Mouse (Mus musculus): Measurements from ENCODE around the gene Chrdl2.
"Not testable (repeated sequence)": the region's sequence is repeated elsewhere in the genome, so short reads cannot be mapped to it uniquely, and the experiment has no call there.

Chrdl2 gene

GRCm38 (mm10) chr7:100034815-100035463, 29.0 kb downstream of the Chrdl2 start:
- in situ Hi-C loops (cut with MboI, MseI) = no loop called here

- in situ Hi-C loops (cut with MboI, MseI) = no loop called here
These were observed 30.1 kb downstream of the Chrdl2 start for GRCm38 (mm10) chr7:100036050-100036449.

- in situ Hi-C loops (cut with MboI, MseI) = no loop called here
These were observed 30.5 kb downstream of the Chrdl2 start for GRCm38 (mm10) chr7:100036495-100036894.

GRCm38 (mm10) chr7:100042120-100042519, 36.1 kb downstream of the Chrdl2 start:
- in situ Hi-C loops (cut with MboI, MseI) = no loop called here

DNA sequence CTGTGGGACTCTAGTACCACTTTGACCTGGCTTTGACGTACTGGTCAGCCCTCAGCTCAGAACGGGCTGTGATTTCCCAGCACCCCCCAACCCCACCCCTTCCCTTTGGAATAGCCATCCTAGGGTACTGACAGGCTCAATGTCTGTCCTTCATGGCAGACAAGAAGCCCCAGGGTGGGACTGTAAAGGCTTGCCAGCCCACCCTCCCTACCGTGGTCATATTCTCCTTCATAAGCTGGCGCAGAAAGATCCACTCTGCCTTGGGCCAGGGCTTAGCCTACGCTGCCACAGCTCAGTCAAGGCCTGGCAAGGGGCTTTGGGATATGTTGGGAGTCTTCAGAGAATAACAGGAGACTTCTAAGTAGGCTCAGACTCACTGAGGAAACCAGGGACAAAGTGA, 37.1 kb downstream of the Chrdl2 start:
- in situ Hi-C loops (cut with MboI, MseI) = no loop called here

- in situ Hi-C loops (cut with MboI, MseI) = no loop called here
These were observed 37.6 kb downstream of the Chrdl2 start for GRCm38 (mm10) chr7:100043605-100044031.

- in situ Hi-C loops (cut with MboI, MseI) = no loop called here
These were observed 40.5 kb downstream of the Chrdl2 start for GRCm38 (mm10) chr7:100046486-100046885.

DNA sequence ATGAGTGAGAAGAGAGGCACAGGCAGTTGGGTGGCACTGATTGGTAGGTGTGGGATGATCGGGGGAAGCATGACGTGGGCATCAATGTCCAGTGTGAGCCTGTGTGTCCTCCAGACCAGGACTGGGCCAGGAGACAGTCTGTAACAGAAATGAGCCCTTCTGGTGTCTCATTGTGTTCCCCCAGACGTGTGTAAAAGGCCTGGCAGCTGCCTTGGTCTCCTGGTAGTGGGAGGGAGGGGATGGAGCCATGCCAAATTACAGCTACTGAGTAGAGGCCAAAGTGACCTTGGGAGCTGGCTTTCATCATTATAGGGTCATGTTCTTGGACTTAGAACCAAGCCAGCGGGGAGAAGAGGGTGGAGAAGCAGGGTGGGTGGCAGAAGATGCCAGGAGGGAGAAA, 45.9 kb downstream of the Chrdl2 start:
- in situ Hi-C loops (cut with MboI, MseI) = no loop called here

DNA sequence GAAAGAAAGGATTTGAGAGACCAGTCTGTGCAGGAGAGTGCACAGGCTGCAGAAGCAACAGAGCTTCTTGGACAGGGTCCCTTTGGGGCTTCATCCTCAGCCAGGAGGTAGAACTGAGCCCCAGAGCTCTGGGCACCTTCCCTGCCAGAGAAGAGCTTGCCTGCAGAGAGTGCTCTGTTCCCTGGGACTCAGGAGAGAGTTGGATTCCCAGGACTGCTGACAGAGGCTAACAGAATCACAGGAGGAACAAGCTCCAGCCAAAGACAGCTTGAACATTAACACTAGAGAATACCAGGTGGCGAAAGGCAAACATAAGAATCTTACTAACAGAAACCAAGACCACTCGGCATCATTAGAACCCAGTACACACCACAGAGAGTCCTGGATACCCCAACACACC, 47.0 kb downstream of the Chrdl2 start:
- in situ Hi-C loops (cut with MboI, MseI) = not testable (repeated sequence)

- in situ Hi-C loops (cut with MboI, MseI) = no loop called here
These were observed 68.0 kb downstream of the Chrdl2 start for GRCm38 (mm10) chr7:100073959-100074358.

DNA sequence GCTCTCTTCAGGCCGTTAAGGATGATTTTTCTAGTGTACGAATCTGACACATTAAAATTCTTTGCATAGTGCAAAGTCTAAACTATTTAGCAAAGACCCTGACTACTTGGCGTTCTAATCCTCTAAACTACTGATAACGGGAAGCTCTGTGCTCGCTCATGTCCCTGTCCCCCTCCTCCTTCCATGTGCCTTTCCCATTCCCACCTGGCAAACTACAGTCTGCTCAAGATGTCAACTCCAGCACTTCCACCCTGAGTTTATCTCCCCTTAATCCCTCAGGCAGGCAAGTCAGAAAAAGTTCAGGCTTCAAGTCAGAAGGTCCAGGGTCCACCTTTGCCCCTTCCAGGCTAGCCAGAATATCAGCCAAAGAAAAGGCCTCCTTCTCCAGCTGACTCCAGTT, 70.3 kb downstream of the Chrdl2 start:
- in situ Hi-C loops (cut with MboI, MseI) = no loop called here

DNA sequence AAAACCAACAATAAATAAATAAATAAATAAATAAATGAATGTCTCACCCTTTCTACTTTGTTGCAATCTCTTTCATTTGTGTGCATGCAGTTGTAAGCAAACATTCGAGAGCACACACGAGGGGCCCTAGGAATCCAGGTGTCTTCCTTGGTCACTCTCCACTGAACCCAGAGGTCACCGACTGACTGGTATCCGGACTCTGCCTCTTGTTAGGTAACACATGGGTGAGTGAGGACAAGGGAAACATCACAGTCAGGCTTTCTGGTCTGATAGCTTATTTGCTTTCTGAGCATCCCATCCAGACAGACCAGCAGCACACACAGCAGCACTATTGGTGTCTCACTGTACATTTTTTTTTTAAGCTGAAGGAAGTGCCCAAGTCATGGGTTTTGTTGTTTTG, 71.1 kb downstream of the Chrdl2 start:
- in situ Hi-C loops (cut with MboI, MseI) = no loop called here

- in situ Hi-C loops (cut with MboI, MseI) = no loop called here
These were observed 74.3 kb downstream of the Chrdl2 start for GRCm38 (mm10) chr7:100080087-100080781.

DNA sequence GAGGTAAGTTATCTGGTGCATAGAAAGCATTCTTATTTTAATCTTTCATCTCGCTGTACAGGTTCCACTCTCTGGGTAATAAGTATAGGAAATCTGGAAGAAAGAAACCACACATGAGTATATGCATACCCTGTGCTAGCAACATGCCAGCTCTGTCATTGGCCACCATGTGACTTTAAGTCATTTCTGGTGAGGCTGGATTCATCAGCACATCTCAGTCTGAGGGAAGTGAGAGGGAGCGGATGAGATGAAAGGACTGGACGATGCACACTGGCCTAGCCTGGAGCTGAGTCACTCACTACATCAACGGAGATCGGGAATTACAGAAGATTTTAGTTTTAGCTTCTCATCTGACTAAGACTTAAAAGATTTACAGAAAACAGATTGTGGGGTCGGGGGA, 76.9 kb downstream of the Chrdl2 start:
- in situ Hi-C loops (cut with MboI, MseI) = no loop called here

DNA sequence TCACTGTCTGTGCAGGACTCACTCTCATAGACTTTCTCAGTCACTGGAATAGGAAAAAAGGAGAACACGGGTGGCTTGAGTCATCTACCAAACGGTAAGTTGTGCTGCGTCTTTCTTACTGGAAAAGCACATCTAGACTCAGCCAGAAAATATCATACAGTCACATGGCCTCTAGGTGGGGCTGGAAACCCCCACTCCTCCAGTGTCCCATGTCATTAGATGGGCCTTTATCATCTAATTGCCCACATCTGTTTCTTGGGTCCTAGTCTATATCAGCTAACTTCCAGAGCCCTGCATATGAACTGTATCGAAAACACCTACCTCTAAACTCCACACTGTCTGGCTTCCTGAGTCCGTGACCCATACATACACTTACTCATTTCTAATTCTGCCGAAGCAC, 77.8 kb downstream of the Chrdl2 start:
- in situ Hi-C loops (cut with MboI, MseI) = no loop called here

Data from regulatory T cell (primary cell).